Mouse (Mus musculus) MEL (cell line): Measurements from ENCODE around the gene Ccdc155. TPM values are rescaled to one million over a fixed set of nuclear protein-coding genes. Genes with fewer than 3 reads are reported as not detected.

ENCODE experiments used
- DNase-seq: peaks from one replicate; pipeline ENCODE4 v3.0.0; 2011; ENCODE audit warnings: low read depth, low spot score
- H3K27ac ChIP-seq: 2 replicates; pipeline ENCODE4 v1.5.1; 2012; ENCODE audit warnings: low read depth, mild to moderate bottlenecking, control low read depth, low read length, moderate library complexity; ENCODE audit not compliant: control insufficient read depth
- H3K27me3 ChIP-seq, 2 experiments: fragments of 150-350 bp in 1 of 2; sonication (generic) in 1 of 2; 2 replicates each; pipeline ENCODE4 v1.6.1; 2012; ENCODE audit warnings: low read length in 2 of 2, mild to moderate bottlenecking in 2 of 2, improper control_type of control experiment in 1 of 2, moderate library complexity in 1 of 2; ENCODE audit not compliant: insufficient read depth in 2 of 2, control insufficient read depth in 1 of 2
- H3K36me3 ChIP-seq, 2 experiments: 2 replicates each; pipeline ENCODE4 v1.6.1; 2012 to 2014; ENCODE audit warnings: low read length in 2 of 2, improper control_type of control experiment in 1 of 2, inconsistent platforms in 1 of 2, mild to moderate bottlenecking in 1 of 2; ENCODE audit not compliant: insufficient read depth in 2 of 2, control insufficient read depth in 1 of 2
- H3K4me1 ChIP-seq, 2 experiments: fragments of 150-350 bp in 1 of 2; sonication (generic) in 1 of 2; 2 replicates each; pipeline ENCODE4 v1.6.1; 2012; ENCODE audit warnings: low read length in 2 of 2, improper control_type of control experiment in 1 of 2, mild to moderate bottlenecking in 1 of 2; ENCODE audit not compliant: insufficient read depth in 2 of 2, control insufficient read depth in 1 of 2
- H3K4me3 ChIP-seq, 2 experiments: fragments of 150-350 bp in 1 of 2; sonication (generic) in 1 of 2; 2 replicates each; pipeline ENCODE4 v1.5.1; 2012; ENCODE audit warnings: low read depth in 2 of 2, low read length in 2 of 2, mild to moderate bottlenecking in 2 of 2, moderate library complexity in 2 of 2, control low read depth in 1 of 2, improper control_type of control experiment in 1 of 2; ENCODE audit not compliant: control insufficient read depth in 1 of 2, insufficient read depth in 1 of 2
- H3K79me2 ChIP-seq: 2 replicates; pipeline ENCODE4 v1.6.1; 2012; ENCODE audit warnings: mild to moderate bottlenecking, low read length, moderate library complexity; ENCODE audit not compliant: control insufficient read depth, poor library complexity, insufficient read depth
- H3K9ac ChIP-seq: 2 replicates; pipeline ENCODE4 v1.6.1; 2012; ENCODE audit warnings: low read depth, mild to moderate bottlenecking, control low read depth, low read length, moderate library complexity; ENCODE audit not compliant: control insufficient read depth, poor library complexity, severe bottlenecking
- H3K9me3 ChIP-seq: fragments of 150-350 bp; sonication (generic); replicated peaks from 2 replicates; pipeline ENCODE4 v1.6.1; 2012; ENCODE audit warnings: mild to moderate bottlenecking, low read length, improper control_type of control experiment, moderate library complexity; ENCODE audit not compliant: insufficient read depth
- BHLHE40 ChIP-seq: IDR thresholded peaks from 2 replicates; pipeline ENCODE4 v1.6.1; 2012; ENCODE audit warnings: low read depth, mild to moderate bottlenecking, inconsistent platforms, low read length, improper control_type of control experiment, borderline replicate concordance
- CHD2 ChIP-seq: IDR thresholded peaks from 2 replicates; pipeline ENCODE4 v1.6.1; 2011; ENCODE audit warnings: low read length, improper control_type of control experiment
- CTCF ChIP-seq, 3 experiments: IDR thresholded peaks in 2 of 3; conservative IDR thresholded peaks in 1 of 3; 2 replicates each; pipeline ENCODE4 v1.5.1; 2011 to 2012; ENCODE audit warnings: low read length in 3 of 3, low read depth in 2 of 3, mild to moderate bottlenecking in 2 of 3, improper control_type of control experiment in 1 of 3, inconsistent platforms in 1 of 3, mixed read lengths in 1 of 3, moderate library complexity in 1 of 3; ENCODE audit not compliant: control insufficient read depth in 1 of 3, insufficient read depth in 1 of 3, poor library complexity in 1 of 3, severe bottlenecking in 1 of 3
- E2F4 ChIP-seq: IDR thresholded peaks from 2 replicates; pipeline ENCODE4 v1.6.1; 2011; ENCODE audit warnings: low read depth, low read length, improper control_type of control experiment, borderline replicate concordance
- ELF1 ChIP-seq: IDR thresholded peaks from 2 replicates; pipeline ENCODE4 v1.6.1; 2014; ENCODE audit warnings: low read depth, mild to moderate bottlenecking, inconsistent platforms, low read length, improper control_type of control experiment, moderate library complexity
- ETS1 ChIP-seq: IDR thresholded peaks from 2 replicates; pipeline ENCODE4 v1.6.1; 2012; ENCODE audit warnings: low read depth, mild to moderate bottlenecking, inconsistent platforms, low read length, improper control_type of control experiment, moderate library complexity
- GATA1 ChIP-seq: IDR thresholded peaks from 2 replicates; pipeline ENCODE4 v1.6.1; 2011; ENCODE audit warnings: low read depth, low read length, improper control_type of control experiment
- HCFC1 ChIP-seq: IDR thresholded peaks from 2 replicates; pipeline ENCODE4 v1.6.1; 2012; ENCODE audit warnings: low read depth, mild to moderate bottlenecking, inconsistent platforms, low read length, improper control_type of control experiment, moderate library complexity
- JUND ChIP-seq: IDR thresholded peaks from 2 replicates; pipeline ENCODE4 v1.6.1; 2011; ENCODE audit warnings: low read depth, mild to moderate bottlenecking, improper control_type of control experiment, low read length
- KAT2A ChIP-seq: conservative IDR thresholded peaks from 2 replicates; pipeline ENCODE4 v1.6.1; 2012; ENCODE audit warnings: low read depth, low read length, improper control_type of control experiment, inconsistent platforms
- MAFK ChIP-seq: IDR thresholded peaks from 2 replicates; pipeline ENCODE4 v1.6.1; 2011; ENCODE audit warnings: low read depth, mild to moderate bottlenecking, low read length, improper control_type of control experiment, borderline replicate concordance
- MAX ChIP-seq: IDR thresholded peaks from 2 replicates; pipeline ENCODE4 v1.6.1; 2011; ENCODE audit warnings: low read length, improper control_type of control experiment
- MAZ ChIP-seq: IDR thresholded peaks from 2 replicates; pipeline ENCODE4 v1.6.1; 2012; ENCODE audit warnings: low read depth, mild to moderate bottlenecking, inconsistent platforms, low read length, improper control_type of control experiment
- MEF2A ChIP-seq: IDR thresholded peaks from 2 replicates; pipeline ENCODE4 v1.6.1; 2014; ENCODE audit warnings: low read depth, mild to moderate bottlenecking, inconsistent platforms, low read length, improper control_type of control experiment; ENCODE audit not compliant: poor library complexity, insufficient replicate concordance, severe bottlenecking; ENCODE audit errors: extremely low read depth
- MXI1 ChIP-seq: IDR thresholded peaks from 2 replicates; pipeline ENCODE4 v1.6.1; 2011; ENCODE audit warnings: mild to moderate bottlenecking, low read depth, low read length, improper control_type of control experiment
- MYB ChIP-seq: IDR thresholded peaks from 2 replicates; pipeline ENCODE4 v1.6.1; 2011; ENCODE audit warnings: mild to moderate bottlenecking, low read depth, low read length, improper control_type of control experiment
- MYC ChIP-seq: IDR thresholded peaks from 2 replicates; pipeline ENCODE4 v1.6.1; 2011; ENCODE audit warnings: low read depth, mild to moderate bottlenecking, low read length, improper control_type of control experiment, moderate library complexity
- NRF1 ChIP-seq: IDR thresholded peaks from 2 replicates; pipeline ENCODE4 v1.6.1; 2014; ENCODE audit warnings: low read depth, mild to moderate bottlenecking, inconsistent platforms, low read length, improper control_type of control experiment, moderate library complexity; ENCODE audit not compliant: poor library complexity, insufficient read depth, severe bottlenecking
- POLR2A ChIP-seq, 2 experiments: IDR thresholded peaks; 2 replicates each; pipeline ENCODE4 v1.6.1; 2011 to 2012; ENCODE audit warnings: low read length in 2 of 2, mild to moderate bottlenecking in 2 of 2, control low read depth in 1 of 2, improper control_type of control experiment in 1 of 2, low read depth in 1 of 2, moderate library complexity in 1 of 2; ENCODE audit not compliant: control insufficient read depth in 1 of 2, insufficient read depth in 1 of 2, poor library complexity in 1 of 2
- POLR2AphosphoS2 ChIP-seq: IDR thresholded peaks from 2 replicates; pipeline ENCODE4 v1.6.1; 2011; ENCODE audit warnings: low read length, improper control_type of control experiment
- POLR2AphosphoS5 ChIP-seq: IDR thresholded peaks from 2 replicates; pipeline ENCODE4 v1.6.1; 2012; ENCODE audit warnings: low read depth, borderline replicate concordance, mild to moderate bottlenecking, inconsistent platforms, low read length, moderate library complexity, mixed read lengths
- RCOR1 ChIP-seq: IDR thresholded peaks from 2 replicates; pipeline ENCODE4 v1.6.1; 2012; ENCODE audit warnings: low read depth, mild to moderate bottlenecking, inconsistent platforms, low read length, improper control_type of control experiment
- SIN3A ChIP-seq: IDR thresholded peaks from 2 replicates; pipeline ENCODE4 v1.6.1; 2012; ENCODE audit warnings: low read length, improper control_type of control experiment, inconsistent platforms
- SMC3 ChIP-seq: IDR thresholded peaks from 2 replicates; pipeline ENCODE4 v1.6.1; 2011; ENCODE audit warnings: low read depth, low read length, improper control_type of control experiment
- TAL1 ChIP-seq: IDR thresholded peaks from 2 replicates; pipeline ENCODE4 v1.6.1; 2012; ENCODE audit warnings: mild to moderate bottlenecking, inconsistent platforms, low read length, moderate library complexity, mixed read lengths
- TBP ChIP-seq: IDR thresholded peaks from 2 replicates; pipeline ENCODE4 v1.8.0; 2011; ENCODE audit warnings: low read depth, low read length, improper control_type of control experiment
- TCF12 ChIP-seq: IDR thresholded peaks from 2 replicates; pipeline ENCODE4 v1.6.1; 2014; ENCODE audit warnings: low read depth, mild to moderate bottlenecking, inconsistent platforms, low read length, improper control_type of control experiment, moderate library complexity
- UBTF ChIP-seq: IDR thresholded peaks from 2 replicates; pipeline ENCODE4 v1.6.1; 2012; ENCODE audit warnings: low read depth, mild to moderate bottlenecking, inconsistent platforms, low read length, improper control_type of control experiment, moderate library complexity, borderline replicate concordance; ENCODE audit not compliant: insufficient read depth
- USF1 ChIP-seq: IDR thresholded peaks from 2 replicates; pipeline ENCODE4 v1.6.1; 2014; ENCODE audit warnings: low read depth, mild to moderate bottlenecking, inconsistent platforms, low read length, improper control_type of control experiment, moderate library complexity
- USF2 ChIP-seq, 2 experiments: IDR thresholded peaks; 2 replicates each; pipeline ENCODE4 v1.6.1; 2011 to 2012; ENCODE audit warnings: improper control_type of control experiment in 2 of 2, low read length in 2 of 2, borderline replicate concordance in 1 of 2, inconsistent platforms in 1 of 2, low read depth in 1 of 2, mild to moderate bottlenecking in 1 of 2; ENCODE audit not compliant: insufficient read depth in 1 of 2
- ZC3H11A ChIP-seq: IDR thresholded peaks from 2 replicates; pipeline ENCODE4 v1.6.1; 2012; ENCODE audit warnings: low read depth, mild to moderate bottlenecking, inconsistent platforms, low read length, improper control_type of control experiment
- ZKSCAN1 ChIP-seq: IDR thresholded peaks from 2 replicates; pipeline ENCODE4 v1.6.1; 2012; ENCODE audit warnings: low read depth, mild to moderate bottlenecking, inconsistent platforms, low read length, improper control_type of control experiment, moderate library complexity
- ZMIZ1 ChIP-seq: IDR thresholded peaks from 2 replicates; pipeline ENCODE4 v1.6.1; 2012; ENCODE audit warnings: low read depth, mild to moderate bottlenecking, inconsistent platforms, low read length, improper control_type of control experiment, moderate library complexity
- ZNF384 ChIP-seq: IDR thresholded peaks from 2 replicates; pipeline ENCODE4 v1.6.1; 2012; ENCODE audit warnings: low read depth, mild to moderate bottlenecking, inconsistent platforms, low read length, improper control_type of control experiment
- polyA plus RNA-seq, 2 experiments: library from polyadenylated mRNA; stranded (reverse) in 1 of 2; unstranded in 1 of 2; fragments of >175 nt in 1 of 2; fragments of >200 nt in 1 of 2; gene quantifications; 2 replicates each; pipeline versions ENCODE4 v1.2.1 to v1.2.4; 2012; ENCODE audit warnings: low replicate concordance in 2 of 2, low read depth in 1 of 2; ENCODE audit not compliant: insufficient read length in 2 of 2, insufficient read depth in 1 of 2, missing spikeins in 1 of 2
- total RNA-seq: library from RNA; depleted of rRNA; stranded (reverse); fragments of 300-350 nt; gene quantifications from 2 replicates; pipeline ENCODE4 v1.2.3, GENCODE M21; 2012

Gene Ccdc155
- total and polyA plus RNA-seq, 3 experiments, result 0.27 to 0.38 TPM; not detected in 1

GRCm38 (mm10) chr7:45137171-45138006 lies 67.3 kb downstream of the Ccdc155 start:
- H3K79me2 ChIP-seq, result no peaks in the 10 kb centered on the region; the same call in 1 of the 2 replicates
- peak overlapping the region in 1 of 2 experiments; percentile 74; a peak in 2 of 4 replicates for H3K4me3 ChIP-seq
- H3K9me3 ChIP-seq, result no peaks in the 10 kb centered on the region
- H3K27me3 ChIP-seq, result no peaks in the 10 kb centered on the region
- H3K27ac ChIP-seq, result peak overlapping the region; percentile 92
- peaks cover 0 to 16% of the 10 kb centered on the region in 2 experiments; a peak in 2 of 4 replicates for H3K36me3 ChIP-seq
- DNase-seq, result peak; percentile 98
- peaks cover 11 to 27% of the 10 kb centered on the region in 2 experiments for H3K4me1 ChIP-seq
- peak overlapping the region; percentile 75 for H3K9ac ChIP-seq
- peak; percentile 63 for TF ChIP-seq JUND
- TF ChIP-seq ETS1, result peak; percentile 94
- TF ChIP-seq TCF12, result peak; percentile 99
- peak; percentile 96 for TF ChIP-seq TAL1
- no peak for TF ChIP-seq CTCF (IDR thresholded peaks at IDR 0.05 in 2 of 3, conservative IDR thresholded peaks at IDR 0.05 in 1 of 3; ENCODE audit: control insufficient read depth in 1 of 3, insufficient read depth in 1 of 3, low read depth in 2 of 3, low read length in 3 of 3, poor library complexity in 1 of 3, severe bottlenecking in 1 of 3)
- peak; percentile 62 for TF ChIP-seq CHD2
- TF ChIP-seq GATA1, result peak; percentile 99
- no peak; the same call in 1 of the 2 replicates for TF ChIP-seq KAT2A
- TF ChIP-seq E2F4, result no peak
- no peak for TF ChIP-seq SMC3
- TF ChIP-seq ELF1, result peak; percentile 65; the same call in 1 of the 2 replicates
- peak; percentile 34; the same call in 1 of the 2 replicates for TF ChIP-seq ZNF384
- 0 out of 2 replicates have a peak, but pooled peaks have one; percentile 35 for TF ChIP-seq POLR2AphosphoS2
- no peak for TF ChIP-seq POLR2AphosphoS5
- peak; percentile 93 for TF ChIP-seq RCOR1
- TF ChIP-seq ZMIZ1, result 0 out of 2 replicates have a peak, but pooled peaks have one; percentile 39
- TF ChIP-seq USF1, result peak; percentile 53; the same call in 1 of the 2 replicates
- no peak for TF ChIP-seq ZC3H11A
- peak; percentile 65; the same call in 1 of the 2 replicates for TF ChIP-seq MAX
- TF ChIP-seq SIN3A, result peak; percentile 97
- peak; percentile 79; the same call in 1 of the 2 replicates for TF ChIP-seq MAZ
- TF ChIP-seq UBTF, result no peak
- peak in 1 of 2 experiments; percentile 52; a peak in 1 of 4 replicates for TF ChIP-seq POLR2A (IDR thresholded peaks at IDR 0.05; ENCODE audit: control insufficient read depth in 1 of 2, insufficient read depth in 1 of 2, low read depth in 1 of 2, low read length in 2 of 2, poor library complexity in 1 of 2)
- 0 out of 2 replicates have a peak, but pooled peaks have one; percentile 30 for TF ChIP-seq MEF2A
- TF ChIP-seq USF2 (IDR thresholded peaks at IDR 0.05; ENCODE audit: borderline replicate concordance in 1 of 2, insufficient read depth in 1 of 2, low read depth in 1 of 2, low read length in 2 of 2), result no peak
- TF ChIP-seq HCFC1, result peak; percentile 59
- TF ChIP-seq ZKSCAN1, result no peak
- peak; percentile 62; the same call in 1 of the 2 replicates for TF ChIP-seq BHLHE40
- peak; percentile 53; the same call in 1 of the 2 replicates for TF ChIP-seq NRF1
- peak; percentile 31; the same call in 1 of the 2 replicates for TF ChIP-seq MYB
- TF ChIP-seq MXI1, result peak; percentile 78
- TF ChIP-seq MAFK, result peak; percentile 74
- no peak; the same call in none of the 2 replicates for TF ChIP-seq MYC
- peak; percentile 59; the same call in 1 of the 2 replicates for TF ChIP-seq TBP
